Mouse (Mus musculus) CH12.LX (cell line): Measurements from ENCODE around the gene Map3k11. TPM values are rescaled to one million over a fixed set of nuclear protein-coding genes. Genes with fewer than 3 reads are reported as not detected.

Experiments
- DNase-seq: peaks from one replicate; pipeline ENCODE4 v3.0.0-alpha.2; 2013; ENCODE audit errors: extremely low read depth
- H3K27ac ChIP-seq: 2 replicates; pipeline ENCODE4 v1.5.1; 2012; ENCODE audit warnings: low read depth, mild to moderate bottlenecking, control low read depth, moderate library complexity; ENCODE audit not compliant: insufficient read depth
- H3K27me3 ChIP-seq: replicated peaks from 2 replicates; pipeline ENCODE3; 2012; ENCODE audit warnings: inconsistent platforms
- H3K36me3 ChIP-seq, 2 experiments: replicated peaks in 1 of 2; 2 replicates each; pipeline versions ENCODE3 to v1.6.1; 2012; ENCODE audit warnings: inconsistent platforms in 1 of 2, low read length in 1 of 2, mild to moderate bottlenecking in 1 of 2, mixed read lengths in 1 of 2, moderate library complexity in 1 of 2; ENCODE audit not compliant: control insufficient read depth in 1 of 2, insufficient read depth in 1 of 2
- H3K4me1 ChIP-seq, 2 experiments: 2 replicates each; pipeline ENCODE4 v1.6.1; 2012; ENCODE audit warnings: inconsistent platforms in 1 of 2, moderate library complexity in 1 of 2; ENCODE audit not compliant: insufficient read depth in 2 of 2, control insufficient read depth in 1 of 2
- H3K4me2 ChIP-seq: 2 replicates; pipeline ENCODE4 v1.6.1; 2012; ENCODE audit warnings: low read depth, mild to moderate bottlenecking, control low read depth; ENCODE audit not compliant: poor library complexity, insufficient read depth, severe bottlenecking
- H3K4me3 ChIP-seq, 3 experiments: fragments of 150-350 bp in 1 of 3; sonication (generic) in 1 of 3; replicated peaks in 1 of 3; 2 replicates each; pipeline versions ENCODE3 to v1.5.1; 2011 to 2012; ENCODE audit warnings: low read depth in 2 of 3, low read length in 2 of 3, mild to moderate bottlenecking in 2 of 3, moderate library complexity in 2 of 3, control low read depth in 1 of 3, improper control_type of control experiment in 1 of 3, inconsistent platforms in 1 of 3, mixed read lengths in 1 of 3; ENCODE audit not compliant: poor library complexity in 1 of 3
- H3K79me2 ChIP-seq: replicated peaks from 2 replicates; pipeline ENCODE4 v1.6.1; 2012; ENCODE audit warnings: mild to moderate bottlenecking, moderate library complexity; ENCODE audit not compliant: control insufficient read depth, poor library complexity, insufficient read depth, severe bottlenecking; ENCODE audit errors: extremely low read depth
- H3K9ac ChIP-seq: 2 replicates; pipeline ENCODE4 v1.6.1; 2012; ENCODE audit warnings: low read depth, mild to moderate bottlenecking, control low read depth, moderate library complexity; ENCODE audit not compliant: insufficient read depth
- H3K9me3 ChIP-seq: replicated peaks from 2 replicates; pipeline ENCODE3; 2012; ENCODE audit warnings: low read length, inconsistent platforms, mixed read lengths
- CHD1 ChIP-seq: IDR thresholded peaks from 2 replicates; pipeline ENCODE4 v1.6.1; 2012; ENCODE audit warnings: low read depth, low read length, improper control_type of control experiment, inconsistent platforms
- CHD2 ChIP-seq: IDR thresholded peaks from 2 replicates; pipeline ENCODE4 v1.6.1; 2011; ENCODE audit warnings: low read length, improper control_type of control experiment
- CTCF ChIP-seq, 2 experiments: IDR thresholded peaks in 1 of 2; conservative IDR thresholded peaks in 1 of 2; 2 replicates each; pipeline ENCODE4 v1.5.1; 2011 to 2012; ENCODE audit warnings: low read depth in 2 of 2, low read length in 2 of 2, improper control_type of control experiment in 1 of 2, inconsistent platforms in 1 of 2, mild to moderate bottlenecking in 1 of 2, moderate library complexity in 1 of 2
- ELF1 ChIP-seq: IDR thresholded peaks from 2 replicates; pipeline ENCODE4 v1.6.1; 2014; ENCODE audit warnings: low read depth, mild to moderate bottlenecking, inconsistent platforms, low read length, improper control_type of control experiment
- EP300 ChIP-seq: IDR thresholded peaks from 2 replicates; pipeline ENCODE4 v1.6.1; 2011; ENCODE audit warnings: low read length, improper control_type of control experiment
- ETS1 ChIP-seq: conservative IDR thresholded peaks from 2 replicates; pipeline ENCODE4 v1.6.1; 2012; ENCODE audit warnings: low read depth, mild to moderate bottlenecking, inconsistent platforms, low read length, improper control_type of control experiment, moderate library complexity
- IRF4 ChIP-seq: IDR thresholded peaks from 2 replicates; pipeline ENCODE4 v1.6.1; 2014; ENCODE audit warnings: low read depth, mild to moderate bottlenecking, inconsistent platforms, low read length, improper control_type of control experiment
- JUN ChIP-seq: IDR thresholded peaks from 2 replicates; pipeline ENCODE4 v1.6.1; 2011; ENCODE audit warnings: low read depth, mild to moderate bottlenecking, low read length, improper control_type of control experiment, moderate library complexity; ENCODE audit not compliant: insufficient read depth
- KAT2A ChIP-seq: IDR thresholded peaks from 2 replicates; pipeline ENCODE4 v1.6.1; 2012; ENCODE audit warnings: low read length, improper control_type of control experiment, inconsistent platforms; ENCODE audit not compliant: insufficient replicate concordance
- MAFK ChIP-seq: IDR thresholded peaks from 2 replicates; pipeline ENCODE4 v1.6.1; 2011; ENCODE audit warnings: low read length, improper control_type of control experiment; ENCODE audit not compliant: insufficient replicate concordance
- MAX ChIP-seq: IDR thresholded peaks from 2 replicates; pipeline ENCODE4 v1.6.1; 2011; ENCODE audit warnings: low read length, improper control_type of control experiment
- MAZ ChIP-seq: IDR thresholded peaks from 2 replicates; pipeline ENCODE4 v1.6.1; 2012; ENCODE audit warnings: low read depth, mild to moderate bottlenecking, inconsistent platforms, low read length, improper control_type of control experiment, moderate library complexity
- MEF2A ChIP-seq: IDR thresholded peaks from 2 replicates; pipeline ENCODE4 v1.6.1; 2014; ENCODE audit warnings: low read depth, mild to moderate bottlenecking, inconsistent platforms, low read length, improper control_type of control experiment, borderline replicate concordance
- MYC ChIP-seq: IDR thresholded peaks from 2 replicates; pipeline ENCODE4 v1.6.1; 2011; ENCODE audit warnings: low read depth, mild to moderate bottlenecking, improper control_type of control experiment, low read length
- NELFE ChIP-seq: IDR thresholded peaks from 2 replicates; pipeline ENCODE4 v1.6.1; 2011; ENCODE audit warnings: low read depth, low read length, improper control_type of control experiment
- PAX5 ChIP-seq: IDR thresholded peaks from 2 replicates; pipeline ENCODE4 v1.6.1; 2012; ENCODE audit warnings: low read length, inconsistent platforms, mixed read lengths
- RAD21 ChIP-seq: IDR thresholded peaks from 2 replicates; pipeline ENCODE4 v1.6.1; 2011; ENCODE audit warnings: low read depth, mild to moderate bottlenecking, low read length, improper control_type of control experiment, moderate library complexity
- RCOR1 ChIP-seq: conservative IDR thresholded peaks from 2 replicates; pipeline ENCODE4 v1.6.1; 2012; ENCODE audit warnings: low read depth, mild to moderate bottlenecking, inconsistent platforms, low read length, improper control_type of control experiment
- TBP ChIP-seq: conservative IDR thresholded peaks from 2 replicates; pipeline ENCODE4 v1.6.1; 2011; ENCODE audit warnings: low read depth, low read length, improper control_type of control experiment
- TCF12 ChIP-seq: IDR thresholded peaks from 2 replicates; pipeline ENCODE4 v1.6.1; 2014; ENCODE audit warnings: low read depth, mild to moderate bottlenecking, inconsistent platforms, low read length, improper control_type of control experiment
- ZKSCAN1 ChIP-seq: IDR thresholded peaks from 2 replicates; pipeline ENCODE4 v1.6.1; 2012; ENCODE audit warnings: low read depth, inconsistent platforms, low read length, improper control_type of control experiment, borderline replicate concordance
- ZNF384 ChIP-seq: IDR thresholded peaks from 2 replicates; pipeline ENCODE4 v1.6.1; 2012; ENCODE audit warnings: low read depth, low read length, improper control_type of control experiment, inconsistent platforms
- dilution Hi-C: fragments of 300-500 bp; cut with MboI; formaldehyde crosslinking; loops from 2 replicates; pipeline ENCODE4 v1.14.3; 2020; ENCODE audit warnings: low sequenced_read_pairs; ENCODE audit not compliant: extremely low pct_unique_long_range_greater_than_20kb, extremely low pct_ligation_motif_present
- in situ Hi-C: fragments of 300-500 bp; cut with MboI; formaldehyde crosslinking; loops from 3 replicates; pipeline ENCODE4 v1.14.3; 2019; ENCODE audit warnings: low sequenced_read_pairs, low pct_ligation_motif_present, low pct_unique_long_range_greater_than_20kb, mixed read lengths
- polyA plus RNA-seq: library from polyadenylated mRNA; unstranded; fragments of >175 nt; gene quantifications from 2 replicates; pipeline ENCODE4 v1.2.1, GENCODE M21; 2012; ENCODE audit warnings: low read depth; ENCODE audit not compliant: insufficient read length
- total RNA-seq, 2 experiments: library from RNA; depleted of rRNA; stranded (reverse); fragments of 300-350 nt in 1 of 2; fragments of >200 nt in 1 of 2; gene quantifications; 2 replicates each; pipeline ENCODE4 v1.2.3; 2012 to 2014

Gene Map3k11
- total and polyA plus RNA-seq, 3 experiments: 6.0 to 16.0 (median 13.5) TPM

DNA sequence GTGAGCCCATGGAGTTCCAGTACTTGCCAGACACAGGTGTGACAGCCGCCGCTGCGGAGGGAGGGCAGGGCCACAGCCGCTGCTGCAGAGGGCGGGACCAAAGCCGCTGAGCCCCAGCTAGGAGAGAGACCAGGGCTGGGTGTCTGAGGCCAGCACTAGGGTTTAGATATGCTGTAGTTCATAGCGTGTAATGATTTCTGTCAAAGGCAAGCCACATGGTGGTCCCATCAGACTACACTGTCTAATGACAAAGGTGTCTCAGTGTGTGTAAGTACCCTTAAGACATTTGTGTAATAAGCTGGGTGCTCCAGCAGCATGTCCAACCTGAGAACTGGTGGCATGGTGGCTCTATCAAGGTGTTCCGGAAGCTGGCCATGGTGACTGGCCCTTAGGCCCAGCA is 46.9 kb upstream of the Map3k11 start:
- in situ Hi-C loops: no loop called here
- Histone ChIP-seq H3K4me2 (no peak overlapping the region), H3K79me2 (peaks cover 14% of the 10 kb centered on the region), H3K36me3 (peaks cover 71 to 82% of the 10 kb centered on the region in 2 experiments), H3K4me1 (peaks cover 6 to 20% of the 10 kb centered on the region in 2 experiments), H3K27me3 (no peaks in the 10 kb centered on the region), H3K27ac (no peak overlapping the region), H3K9ac (no peak overlapping the region), H3K9me3 (no peaks in the 10 kb centered on the region), H3K4me3 (no peak overlapping the region)
- no peak for TF ChIP-seq MEF2A
- TF ChIP-seq PAX5: no peak
- TF ChIP-seq MAX: no peak
- no peak for TF ChIP-seq MAZ
- TF ChIP-seq RAD21: no peak
- no peak for TF ChIP-seq TCF12
- TF ChIP-seq ELF1: no peak
- no peak for TF ChIP-seq NELFE
- no peak for TF ChIP-seq KAT2A
- TF ChIP-seq EP300: no peak
- no peak for TF ChIP-seq CHD1
- no peak for TF ChIP-seq MAFK
- no peak for TF ChIP-seq RCOR1
- TF ChIP-seq ZKSCAN1: no peak
- no peak for TF ChIP-seq ZNF384
- TF ChIP-seq MYC: no peak
- TF ChIP-seq CTCF (conservative IDR thresholded peaks at IDR 0.05 in 1 of 2, IDR thresholded peaks at IDR 0.05 in 1 of 2; ENCODE audit: low read depth in 2 of 2, low read length in 2 of 2): no peak
- no peak for DNase-seq
- dilution Hi-C loops: no loop called here

DNA sequence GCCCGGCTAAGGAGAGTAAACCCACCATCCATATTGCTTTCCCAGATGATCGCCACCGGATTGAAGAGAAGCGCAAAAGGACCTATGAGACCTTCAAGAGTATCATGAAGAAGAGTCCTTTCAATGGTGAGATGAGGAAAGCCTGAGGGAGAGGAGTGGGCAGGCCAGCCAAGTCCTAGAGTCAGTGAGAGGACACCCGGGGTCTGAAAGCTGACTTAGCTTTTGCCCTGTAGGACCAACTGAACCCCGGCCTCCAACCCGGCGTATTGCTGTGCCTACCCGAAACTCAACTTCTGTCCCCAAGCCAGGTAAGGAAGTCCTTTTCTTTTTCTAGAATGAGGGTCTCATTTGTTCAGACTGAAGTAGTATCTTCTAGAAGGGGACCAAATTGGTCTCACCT is 43.3 kb upstream of the Map3k11 start:
- no peak for TF ChIP-seq CTCF (conservative IDR thresholded peaks at IDR 0.05 in 1 of 2, IDR thresholded peaks at IDR 0.05 in 1 of 2; ENCODE audit: low read depth in 2 of 2, low read length in 2 of 2)
- no peak for TF ChIP-seq ETS1
- TF ChIP-seq IRF4: no peak
- no peak for TF ChIP-seq TBP
- TF ChIP-seq CHD2: no peak
- no peak for TF ChIP-seq JUN
- TF ChIP-seq RAD21: no peak
- in situ Hi-C loops: no loop called here

More for the DNA sequence above, 43.3 kb upstream of the Map3k11 start:
- H3K27ac ChIP-seq: no peak overlapping the region
- no peaks in the 10 kb centered on the region for H3K27me3 ChIP-seq
- DNase-seq: no peak
- H3K4me1 ChIP-seq: peaks cover 9 to 23% of the 10 kb centered on the region in 2 experiments
- peaks cover 72 to 84% of the 10 kb centered on the region in 2 experiments for H3K36me3 ChIP-seq
- H3K4me2 ChIP-seq: no peak overlapping the region
- no peak overlapping the region for H3K9ac ChIP-seq
- no peak overlapping the region for H3K4me3 ChIP-seq
- no peaks in the 10 kb centered on the region for H3K79me2 ChIP-seq
- dilution Hi-C loops: no loop called here
- no peaks in the 10 kb centered on the region for H3K9me3 ChIP-seq
